Mouse (Mus musculus) CH12.LX (cell line): Measurements from ENCODE around the gene Fscn1. TPM values are rescaled to one million over a fixed set of nuclear protein-coding genes. Genes with fewer than 3 reads are reported as not detected.

Experiments used
- DNase-seq: peaks from one replicate; pipeline ENCODE4 v3.0.0-alpha.2; 2013; ENCODE audit errors: extremely low read depth
- H3K27ac ChIP-seq: 2 replicates; pipeline ENCODE4 v1.5.1; 2012; ENCODE audit warnings: low read depth, mild to moderate bottlenecking, control low read depth, moderate library complexity; ENCODE audit not compliant: insufficient read depth
- H3K27me3 ChIP-seq: replicated peaks from 2 replicates; pipeline ENCODE3; 2012; ENCODE audit warnings: inconsistent platforms
- H3K36me3 ChIP-seq, 2 experiments: replicated peaks in 1 of 2; 2 replicates each; pipeline versions ENCODE3 to v1.6.1; 2012; ENCODE audit warnings: inconsistent platforms in 1 of 2, low read length in 1 of 2, mild to moderate bottlenecking in 1 of 2, mixed read lengths in 1 of 2, moderate library complexity in 1 of 2; ENCODE audit not compliant: control insufficient read depth in 1 of 2, insufficient read depth in 1 of 2
- H3K4me1 ChIP-seq, 2 experiments: 2 replicates each; pipeline ENCODE4 v1.6.1; 2012; ENCODE audit warnings: inconsistent platforms in 1 of 2, moderate library complexity in 1 of 2; ENCODE audit not compliant: insufficient read depth in 2 of 2, control insufficient read depth in 1 of 2
- H3K4me2 ChIP-seq: 2 replicates; pipeline ENCODE4 v1.6.1; 2012; ENCODE audit warnings: low read depth, mild to moderate bottlenecking, control low read depth; ENCODE audit not compliant: poor library complexity, insufficient read depth, severe bottlenecking
- H3K4me3 ChIP-seq, 3 experiments: fragments of 150-350 bp in 1 of 3; sonication (generic) in 1 of 3; replicated peaks in 1 of 3; 2 replicates each; pipeline versions ENCODE3 to v1.5.1; 2011 to 2012; ENCODE audit warnings: low read depth in 2 of 3, low read length in 2 of 3, mild to moderate bottlenecking in 2 of 3, moderate library complexity in 2 of 3, control low read depth in 1 of 3, improper control_type of control experiment in 1 of 3, inconsistent platforms in 1 of 3, mixed read lengths in 1 of 3; ENCODE audit not compliant: poor library complexity in 1 of 3
- H3K79me2 ChIP-seq: replicated peaks from 2 replicates; pipeline ENCODE4 v1.6.1; 2012; ENCODE audit warnings: mild to moderate bottlenecking, moderate library complexity; ENCODE audit not compliant: control insufficient read depth, poor library complexity, insufficient read depth, severe bottlenecking; ENCODE audit errors: extremely low read depth
- H3K9ac ChIP-seq: 2 replicates; pipeline ENCODE4 v1.6.1; 2012; ENCODE audit warnings: low read depth, mild to moderate bottlenecking, control low read depth, moderate library complexity; ENCODE audit not compliant: insufficient read depth
- H3K9me3 ChIP-seq: replicated peaks from 2 replicates; pipeline ENCODE3; 2012; ENCODE audit warnings: low read length, inconsistent platforms, mixed read lengths
- BHLHE40 ChIP-seq: IDR thresholded peaks from 2 replicates; pipeline ENCODE4 v1.6.1; 2011; ENCODE audit warnings: mild to moderate bottlenecking, low read depth, low read length, improper control_type of control experiment
- CHD1 ChIP-seq: IDR thresholded peaks from 2 replicates; pipeline ENCODE4 v1.6.1; 2012; ENCODE audit warnings: low read depth, low read length, improper control_type of control experiment, inconsistent platforms
- CHD2 ChIP-seq: IDR thresholded peaks from 2 replicates; pipeline ENCODE4 v1.6.1; 2011; ENCODE audit warnings: low read length, improper control_type of control experiment
- ELF1 ChIP-seq: IDR thresholded peaks from 2 replicates; pipeline ENCODE4 v1.6.1; 2014; ENCODE audit warnings: low read depth, mild to moderate bottlenecking, inconsistent platforms, low read length, improper control_type of control experiment
- EP300 ChIP-seq: IDR thresholded peaks from 2 replicates; pipeline ENCODE4 v1.6.1; 2011; ENCODE audit warnings: low read length, improper control_type of control experiment
- GABPA ChIP-seq: IDR thresholded peaks from 2 replicates; pipeline ENCODE4 v1.6.1; 2012; ENCODE audit warnings: low read depth, low read length, improper control_type of control experiment, inconsistent platforms; ENCODE audit not compliant: insufficient replicate concordance
- HCFC1 ChIP-seq: IDR thresholded peaks from 2 replicates; pipeline ENCODE4 v1.6.1; 2012; ENCODE audit warnings: low read depth, mild to moderate bottlenecking, inconsistent platforms, low read length, improper control_type of control experiment
- JUN ChIP-seq: IDR thresholded peaks from 2 replicates; pipeline ENCODE4 v1.6.1; 2011; ENCODE audit warnings: low read depth, mild to moderate bottlenecking, low read length, improper control_type of control experiment, moderate library complexity; ENCODE audit not compliant: insufficient read depth
- MAX ChIP-seq: IDR thresholded peaks from 2 replicates; pipeline ENCODE4 v1.6.1; 2011; ENCODE audit warnings: low read length, improper control_type of control experiment
- PAX5 ChIP-seq: IDR thresholded peaks from 2 replicates; pipeline ENCODE4 v1.6.1; 2012; ENCODE audit warnings: low read length, inconsistent platforms, mixed read lengths
- POLR2A ChIP-seq: IDR thresholded peaks from 2 replicates; pipeline ENCODE4 v1.6.1; 2011; ENCODE audit warnings: low read depth, mild to moderate bottlenecking, improper control_type of control experiment, low read length
- POLR2AphosphoS2 ChIP-seq: IDR thresholded peaks from 2 replicates; pipeline ENCODE4 v1.6.1; 2011; ENCODE audit warnings: low read depth, low read length, improper control_type of control experiment
- SIN3A ChIP-seq: IDR thresholded peaks from 2 replicates; pipeline ENCODE4 v1.6.1; 2012; ENCODE audit warnings: low read length, improper control_type of control experiment, inconsistent platforms
- TCF12 ChIP-seq: IDR thresholded peaks from 2 replicates; pipeline ENCODE4 v1.6.1; 2014; ENCODE audit warnings: low read depth, mild to moderate bottlenecking, inconsistent platforms, low read length, improper control_type of control experiment
- USF1 ChIP-seq: IDR thresholded peaks from 2 replicates; pipeline ENCODE4 v1.6.1; 2014; ENCODE audit warnings: low read depth, mild to moderate bottlenecking, inconsistent platforms, low read length, improper control_type of control experiment
- USF2 ChIP-seq: conservative IDR thresholded peaks from 2 replicates; pipeline ENCODE4 v1.6.1; 2011; ENCODE audit warnings: low read depth, low read length, improper control_type of control experiment
- ZKSCAN1 ChIP-seq: IDR thresholded peaks from 2 replicates; pipeline ENCODE4 v1.6.1; 2012; ENCODE audit warnings: low read depth, inconsistent platforms, low read length, improper control_type of control experiment, borderline replicate concordance
- ZNF384 ChIP-seq: IDR thresholded peaks from 2 replicates; pipeline ENCODE4 v1.6.1; 2012; ENCODE audit warnings: low read depth, low read length, improper control_type of control experiment, inconsistent platforms
- dilution Hi-C: fragments of 300-500 bp; cut with MboI; formaldehyde crosslinking; loops from 2 replicates; pipeline ENCODE4 v1.14.3; 2020; ENCODE audit warnings: low sequenced_read_pairs; ENCODE audit not compliant: extremely low pct_unique_long_range_greater_than_20kb, extremely low pct_ligation_motif_present
- in situ Hi-C: fragments of 300-500 bp; cut with MboI; formaldehyde crosslinking; loops from 3 replicates; pipeline ENCODE4 v1.14.3; 2019; ENCODE audit warnings: low sequenced_read_pairs, low pct_ligation_motif_present, low pct_unique_long_range_greater_than_20kb, mixed read lengths
- polyA plus RNA-seq: library from polyadenylated mRNA; unstranded; fragments of >175 nt; gene quantifications from 2 replicates; pipeline ENCODE4 v1.2.1, GENCODE M21; 2012; ENCODE audit warnings: low read depth; ENCODE audit not compliant: insufficient read length
- total RNA-seq, 2 experiments: library from RNA; depleted of rRNA; stranded (reverse); fragments of 300-350 nt in 1 of 2; fragments of >200 nt in 1 of 2; gene quantifications; 2 replicates each; pipeline ENCODE4 v1.2.3; 2012 to 2014

The Fscn1 gene
- total and polyA plus RNA-seq, 3 experiments, result 19.7 to 75.7 (median 65.3) TPM

GRCm38 (mm10) chr5:142915231-142915630 is 44.9 kb upstream of the Fscn1 start:
- no peak overlapping the region for H3K27ac ChIP-seq
- dilution Hi-C loops (no loop called here), in situ Hi-C loops (no loop called here)
- peaks cover 16 to 39% of the 10 kb centered on the region in 2 experiments for H3K4me1 ChIP-seq
- no peaks in the 10 kb centered on the region for H3K9me3 ChIP-seq
- H3K4me2 ChIP-seq, result no peak overlapping the region
- no peak for DNase-seq
- H3K4me3 ChIP-seq, result no peak overlapping the region
- H3K27me3 ChIP-seq, result no peaks in the 10 kb centered on the region
- no peak for TF ChIP-seq GABPA
- no peaks in the 10 kb centered on the region for H3K79me2 ChIP-seq
- H3K36me3 ChIP-seq, result no peaks in the 10 kb centered on the region
- H3K9ac ChIP-seq, result no peak overlapping the region

GRCm38 (mm10) chr5:142916593-142916992 is 43.5 kb upstream of the Fscn1 start:
- Histone ChIP-seq H3K4me1 (peaks cover 21 to 40% of the 10 kb centered on the region in 2 experiments), H3K27me3 (no peaks in the 10 kb centered on the region), H3K4me3 (no peak overlapping the region), H3K4me2 (no peak overlapping the region), H3K79me2 (no peaks in the 10 kb centered on the region), H3K9me3 (no peaks in the 10 kb centered on the region), H3K9ac (no peak overlapping the region), H3K27ac (no peak overlapping the region), H3K36me3 (no peaks in the 10 kb centered on the region)
- TF ChIP-seq TCF12, result no peak
- TF ChIP-seq POLR2A, result no peak
- TF ChIP-seq CHD1, result no peak
- TF ChIP-seq CHD2, result no peak
- no peak for TF ChIP-seq BHLHE40
- no peak for TF ChIP-seq USF2
- TF ChIP-seq JUN, result no peak
- no peak for TF ChIP-seq SIN3A
- TF ChIP-seq PAX5, result no peak
- dilution Hi-C loops (no loop called here), in situ Hi-C loops (no loop called here)
- no peak for DNase-seq

- DNase-seq, result no peak
- in situ Hi-C loops, result no loop called here
- Histone ChIP-seq H3K9ac (no peak overlapping the region), H3K79me2 (no peaks in the 10 kb centered on the region), H3K4me2 (no peak overlapping the region)
- TF ChIP-seq SIN3A (no peak), ZKSCAN1 (no peak), USF1 (no peak), ZNF384 (no peak), EP300 (no peak), POLR2AphosphoS2 (no peak), ELF1 (no peak), MAX (no peak), HCFC1 (no peak)
- TF ChIP-seq, all 38 proteins: peak for 0
- no peaks in the 10 kb centered on the region for H3K27me3 ChIP-seq
- no peaks in the 10 kb centered on the region for H3K9me3 ChIP-seq
- H3K36me3 ChIP-seq, result no peaks in the 10 kb centered on the region
- H3K27ac ChIP-seq, result no peak overlapping the region
- dilution Hi-C loops, result no loop called here
- H3K4me3 ChIP-seq, result no peak overlapping the region
- H3K4me1 ChIP-seq, result peaks cover 14 to 38% of the 10 kb centered on the region in 2 experiments
These were observed 42.7 kb upstream of the Fscn1 start for GRCm38 (mm10) chr5:142917402-142917801.
